Mouse (Mus musculus) liver, embryonic 14.5 days (tissue): ENCODE data around the gene Fam71e2.

Experiments used
- CTCF ChIP-seq: IDR thresholded peaks from 2 replicates; pipeline ENCODE4 v1.5.1; 2016; ENCODE audit warnings: antibody characterized with exemption, low read depth, control low read depth
- EP300 ChIP-seq: IDR thresholded peaks from 2 replicates; pipeline ENCODE4 v1.6.1; 2016; ENCODE audit warnings: antibody characterized with exemption, low read depth

DNA sequence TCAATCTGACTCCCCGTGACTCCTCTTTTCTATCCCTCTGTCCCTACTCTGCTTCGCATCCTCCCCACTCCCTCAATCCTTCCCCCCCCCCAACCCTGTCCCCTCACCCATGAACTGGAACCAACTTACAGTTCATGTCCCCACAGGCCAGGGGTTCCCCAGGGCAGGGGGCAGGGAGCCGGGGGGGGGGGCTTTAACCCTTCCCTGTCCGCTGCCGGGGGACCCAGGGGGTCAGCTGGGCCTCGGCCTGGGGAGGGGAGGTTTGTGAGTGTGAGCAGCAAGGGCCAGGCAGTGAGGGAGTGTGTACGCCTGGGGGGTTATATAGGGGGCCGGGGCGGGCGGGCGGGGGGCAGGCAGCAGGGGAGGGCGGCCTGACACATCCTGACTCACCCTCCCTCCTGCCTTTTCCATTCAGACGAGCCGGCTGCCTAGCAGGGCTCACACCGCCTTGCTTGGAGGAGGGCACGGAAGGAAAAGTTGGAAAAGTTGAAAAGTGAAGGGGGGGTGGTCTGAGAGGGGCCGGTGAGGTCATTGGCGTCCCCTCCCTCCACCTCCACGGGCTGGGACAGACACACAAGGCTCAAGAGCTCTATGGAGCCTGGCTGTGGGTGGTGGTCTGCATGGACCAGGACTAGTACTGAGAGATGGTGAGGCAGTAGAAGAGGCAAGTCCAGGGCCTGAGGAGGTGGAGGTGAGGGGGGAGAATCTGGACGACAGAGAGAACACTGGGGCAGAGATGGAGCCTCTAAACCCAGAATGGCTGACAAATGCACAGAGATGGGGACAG, 6.9 kb upstream of the Fam71e2 start:
- TF ChIP-seq CTCF = no peak
- TF ChIP-seq EP300 = no peak
